Mouse (Mus musculus): Measurements from ENCODE around the gene Astn2. TPM values are rescaled to one million over a fixed set of nuclear protein-coding genes. Genes with fewer than 3 reads are reported as not detected.

Gene Astn2
- polyA plus RNA-seq, 1 experiment = not detected

GRCm38 (mm10) chr4:65716086-65716485, 688.3 kb downstream of the Astn2 start:
- Histone ChIP-seq H3K27me3 (ENCODE audit: control insufficient read depth, insufficient read depth, insufficient read length) (no peaks in the 10 kb centered on the region), H3K4me2 (ENCODE audit: low read depth) (no peak overlapping the region), H3K36me3 (ENCODE audit: control insufficient read depth, insufficient read depth) (no peaks in the 10 kb centered on the region), H3K79me2 (ENCODE audit: control insufficient read depth, insufficient read depth) (no peaks in the 10 kb centered on the region), H3K4me3 (no peak overlapping the region), H3ac (ENCODE audit: control insufficient read depth, insufficient read length) (no peak overlapping the region)
- TF ChIP-seq MYOD1 (IDR thresholded peaks at IDR 0.05; ENCODE audit: control insufficient read depth in 1 of 3, insufficient read length in 2 of 3, low read depth in 2 of 3) = no peak
- no peak for TF ChIP-seq TCF12 (IDR thresholded peaks at IDR 0.05; ENCODE audit: insufficient read depth, poor library complexity, severe bottlenecking)
- TF ChIP-seq CEBPB (IDR thresholded peaks at IDR 0.05; ENCODE audit: insufficient read depth, poor library complexity, severe bottlenecking) = no peak
- no peak for TF ChIP-seq REST (IDR thresholded peaks at IDR 0.05; ENCODE audit: insufficient read depth, insufficient read length)
- TF ChIP-seq MAX (IDR thresholded peaks at IDR 0.05; ENCODE audit: low read depth) = no peak
- no peak for TF ChIP-seq E2F4 (IDR thresholded peaks at IDR 0.05; ENCODE audit: insufficient read depth)
- no peak for TF ChIP-seq MYOG (IDR thresholded peaks at IDR 0.05; ENCODE audit: control insufficient read depth in 1 of 3, insufficient read depth in 1 of 3, insufficient read length in 2 of 3, low read depth in 2 of 3)
- no peak for TF ChIP-seq TCF3 (IDR thresholded peaks at IDR 0.05; ENCODE audit: insufficient read length, low read depth)
- no peak for TF ChIP-seq USF1 (IDR thresholded peaks at IDR 0.05; ENCODE audit: low read depth)
- TF ChIP-seq POLR2A (IDR thresholded peaks at IDR 0.05; ENCODE audit: insufficient read length, low read depth) = no peak
- TF ChIP-seq SRF (IDR thresholded peaks at IDR 0.05; ENCODE audit: control insufficient read depth, insufficient read length, low read depth) = no peak
- no peak for TF ChIP-seq POLR2AphosphoS2 (IDR thresholded peaks at IDR 0.05; ENCODE audit: insufficient read length, low read depth)

GRCm38 (mm10) chr4:65711678-65712077, 692.7 kb downstream of the Astn2 start:
- no peaks in the 10 kb centered on the region for H3K79me2 ChIP-seq (ENCODE audit: control insufficient read depth, insufficient read depth)
- no peak for TF ChIP-seq SRF (IDR thresholded peaks at IDR 0.05; ENCODE audit: control insufficient read depth, insufficient read length, low read depth)
- TF ChIP-seq POLR2A (IDR thresholded peaks at IDR 0.05; ENCODE audit: insufficient read length, low read depth) = no peak
- TF ChIP-seq MYOD1 (IDR thresholded peaks at IDR 0.05; ENCODE audit: control insufficient read depth in 1 of 3, insufficient read length in 2 of 3, low read depth in 2 of 3) = no peak
- TF ChIP-seq POLR2AphosphoS2 (IDR thresholded peaks at IDR 0.05; ENCODE audit: insufficient read length, low read depth) = no peak
- TF ChIP-seq TCF3 (IDR thresholded peaks at IDR 0.05; ENCODE audit: insufficient read length, low read depth) = no peak
- TF ChIP-seq MYOG (IDR thresholded peaks at IDR 0.05; ENCODE audit: control insufficient read depth in 1 of 3, insufficient read depth in 1 of 3, insufficient read length in 2 of 3, low read depth in 2 of 3) = no peak
- no peak for TF ChIP-seq CEBPB (IDR thresholded peaks at IDR 0.05; ENCODE audit: insufficient read depth, poor library complexity, severe bottlenecking)
- no peak for TF ChIP-seq USF1 (IDR thresholded peaks at IDR 0.05; ENCODE audit: low read depth)
- TF ChIP-seq REST (IDR thresholded peaks at IDR 0.05; ENCODE audit: insufficient read depth, insufficient read length) = no peak
- no peaks in the 10 kb centered on the region for H3K36me3 ChIP-seq (ENCODE audit: control insufficient read depth, insufficient read depth)

GRCm38 (mm10) chr4:65710623-65711022, 693.8 kb downstream of the Astn2 start:
- Histone ChIP-seq H3K79me2 (ENCODE audit: control insufficient read depth, insufficient read depth) (no peaks in the 10 kb centered on the region), H3K4me2 (ENCODE audit: low read depth) (no peak overlapping the region), H3K27me3 (ENCODE audit: control insufficient read depth, insufficient read depth, insufficient read length) (no peaks in the 10 kb centered on the region), H3K36me3 (ENCODE audit: control insufficient read depth, insufficient read depth) (no peaks in the 10 kb centered on the region), H3K4me3 (no peak overlapping the region), H3ac (ENCODE audit: control insufficient read depth, insufficient read length) (no peak overlapping the region)
- TF ChIP-seq USF1 (IDR thresholded peaks at IDR 0.05; ENCODE audit: low read depth) (no peak), SRF (IDR thresholded peaks at IDR 0.05; ENCODE audit: control insufficient read depth, insufficient read length, low read depth) (no peak), TCF3 (IDR thresholded peaks at IDR 0.05; ENCODE audit: insufficient read length, low read depth) (no peak), TCF12 (IDR thresholded peaks at IDR 0.05; ENCODE audit: insufficient read depth, poor library complexity, severe bottlenecking) (no peak), POLR2A (IDR thresholded peaks at IDR 0.05; ENCODE audit: insufficient read length, low read depth) (no peak), CEBPB (IDR thresholded peaks at IDR 0.05; ENCODE audit: insufficient read depth, poor library complexity, severe bottlenecking) (no peak), POLR2AphosphoS2 (IDR thresholded peaks at IDR 0.05; ENCODE audit: insufficient read length, low read depth) (no peak), E2F4 (IDR thresholded peaks at IDR 0.05; ENCODE audit: insufficient read depth) (no peak), MAX (IDR thresholded peaks at IDR 0.05; ENCODE audit: low read depth) (no peak), MYOD1 (IDR thresholded peaks at IDR 0.05; ENCODE audit: control insufficient read depth in 1 of 3, insufficient read length in 2 of 3, low read depth in 2 of 3) (no peak), MYOG (IDR thresholded peaks at IDR 0.05; ENCODE audit: control insufficient read depth in 1 of 3, insufficient read depth in 1 of 3, insufficient read length in 2 of 3, low read depth in 2 of 3) (no peak), REST (IDR thresholded peaks at IDR 0.05; ENCODE audit: insufficient read depth, insufficient read length) (no peak)

More at GRCm38 (mm10) chr4:65711678-65712077, 692.7 kb downstream of the Astn2 start:
- no peak overlapping the region for H3K4me3 ChIP-seq
- H3ac ChIP-seq (ENCODE audit: control insufficient read depth, insufficient read length) = no peak overlapping the region
- H3K4me2 ChIP-seq (ENCODE audit: low read depth) = no peak overlapping the region
- H3K27me3 ChIP-seq (ENCODE audit: control insufficient read depth, insufficient read depth, insufficient read length) = no peaks in the 10 kb centered on the region

- no peak for TF ChIP-seq TCF3 (IDR thresholded peaks at IDR 0.05; ENCODE audit: insufficient read length, low read depth)
- no peak for TF ChIP-seq POLR2AphosphoS2 (IDR thresholded peaks at IDR 0.05; ENCODE audit: insufficient read length, low read depth)
- TF ChIP-seq E2F4 (IDR thresholded peaks at IDR 0.05; ENCODE audit: insufficient read depth) = no peak
- no peak for TF ChIP-seq CEBPB (IDR thresholded peaks at IDR 0.05; ENCODE audit: insufficient read depth, poor library complexity, severe bottlenecking)
- TF ChIP-seq MYOG (IDR thresholded peaks at IDR 0.05; ENCODE audit: control insufficient read depth in 1 of 3, insufficient read depth in 1 of 3, insufficient read length in 2 of 3, low read depth in 2 of 3) = no peak
- TF ChIP-seq USF1 (IDR thresholded peaks at IDR 0.05; ENCODE audit: low read depth) = no peak
- no peak for TF ChIP-seq SRF (IDR thresholded peaks at IDR 0.05; ENCODE audit: control insufficient read depth, insufficient read length, low read depth)
- TF ChIP-seq REST (IDR thresholded peaks at IDR 0.05; ENCODE audit: insufficient read depth, insufficient read length) = no peak
- no peak for TF ChIP-seq TCF12 (IDR thresholded peaks at IDR 0.05; ENCODE audit: insufficient read depth, poor library complexity, severe bottlenecking)
- no peak for TF ChIP-seq MAX (IDR thresholded peaks at IDR 0.05; ENCODE audit: low read depth)
- no peak for TF ChIP-seq POLR2A (IDR thresholded peaks at IDR 0.05; ENCODE audit: insufficient read length, low read depth)
- Histone ChIP-seq H3ac (ENCODE audit: control insufficient read depth, insufficient read length) (no peak overlapping the region), H3K79me2 (ENCODE audit: control insufficient read depth, insufficient read depth) (no peaks in the 10 kb centered on the region), H3K4me3 (no peak overlapping the region), H3K27me3 (ENCODE audit: control insufficient read depth, insufficient read depth, insufficient read length) (no peaks in the 10 kb centered on the region), H3K36me3 (ENCODE audit: control insufficient read depth, insufficient read depth) (no peaks in the 10 kb centered on the region), H3K4me2 (ENCODE audit: low read depth) (no peak overlapping the region)
Observed at GRCm38 (mm10) chr4:65701848-65702247, 702.6 kb downstream of the Astn2 start.

Data from myocyte (in vitro differentiated cells).